Mouse (Mus musculus): ENCODE measurements around the gene Itpkb.
A peak's percentile ranks its signal among the peaks of the same experiment; 100 is the strongest.

The Itpkb gene

DNA sequence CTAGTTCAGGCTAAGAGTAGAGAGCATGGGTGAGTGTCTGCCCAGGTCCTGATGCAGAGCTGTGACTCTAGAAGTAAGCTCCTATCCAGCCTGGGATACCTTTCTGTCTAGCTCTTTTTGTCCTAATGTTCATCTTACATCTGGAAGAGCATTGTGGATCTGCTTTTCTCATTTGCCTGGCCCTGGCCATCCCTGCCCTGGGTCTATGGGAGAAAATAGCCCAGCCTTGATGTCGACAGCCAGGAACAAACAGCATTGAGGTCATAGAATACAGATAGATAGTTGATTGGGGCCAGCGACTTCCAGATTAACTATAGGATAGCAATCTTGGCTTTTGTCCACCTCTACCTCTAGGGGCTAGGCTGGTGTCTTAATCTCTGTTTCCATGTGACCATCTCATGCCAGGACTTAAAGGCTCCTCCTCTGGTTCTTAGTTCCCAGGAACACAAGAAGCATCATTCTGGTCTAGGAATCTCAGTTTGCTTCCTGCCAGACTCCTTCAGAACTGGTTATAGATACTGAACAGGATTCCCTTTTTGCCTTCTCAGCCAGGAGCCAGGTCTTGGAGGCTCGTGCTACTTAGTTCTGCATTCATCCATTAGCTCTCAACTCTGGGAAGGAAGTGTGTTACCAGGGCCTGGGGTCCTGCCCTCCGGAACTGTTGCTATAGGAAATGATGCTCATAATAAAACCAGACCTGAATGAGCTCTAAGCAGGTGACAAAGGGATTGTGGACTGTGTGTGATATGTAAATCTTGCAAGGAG lies 70.6 kb downstream of the Itpkb start:
- DNase-seq: no peak

DNA sequence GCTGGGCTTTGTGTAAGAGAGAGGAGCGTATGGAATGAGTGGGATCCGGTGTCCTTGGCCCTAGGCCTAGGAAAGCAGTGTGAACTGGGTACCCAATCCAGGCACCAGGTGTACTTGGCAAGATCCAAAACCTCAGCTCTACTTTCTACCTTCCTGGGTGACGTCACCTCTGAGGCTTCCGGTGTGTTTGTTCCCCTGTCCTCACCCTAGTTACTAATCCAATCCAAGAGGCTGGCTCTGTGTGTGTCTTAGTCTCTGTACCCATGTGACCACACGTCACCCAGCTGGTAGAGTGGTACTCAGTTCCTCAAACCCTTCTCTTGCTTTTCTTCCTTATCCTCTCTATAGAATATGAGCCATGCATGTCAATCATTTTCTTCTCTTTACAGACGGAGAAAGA lies 71.4 kb downstream of the Itpkb start:
- no peak for DNase-seq

DNA sequence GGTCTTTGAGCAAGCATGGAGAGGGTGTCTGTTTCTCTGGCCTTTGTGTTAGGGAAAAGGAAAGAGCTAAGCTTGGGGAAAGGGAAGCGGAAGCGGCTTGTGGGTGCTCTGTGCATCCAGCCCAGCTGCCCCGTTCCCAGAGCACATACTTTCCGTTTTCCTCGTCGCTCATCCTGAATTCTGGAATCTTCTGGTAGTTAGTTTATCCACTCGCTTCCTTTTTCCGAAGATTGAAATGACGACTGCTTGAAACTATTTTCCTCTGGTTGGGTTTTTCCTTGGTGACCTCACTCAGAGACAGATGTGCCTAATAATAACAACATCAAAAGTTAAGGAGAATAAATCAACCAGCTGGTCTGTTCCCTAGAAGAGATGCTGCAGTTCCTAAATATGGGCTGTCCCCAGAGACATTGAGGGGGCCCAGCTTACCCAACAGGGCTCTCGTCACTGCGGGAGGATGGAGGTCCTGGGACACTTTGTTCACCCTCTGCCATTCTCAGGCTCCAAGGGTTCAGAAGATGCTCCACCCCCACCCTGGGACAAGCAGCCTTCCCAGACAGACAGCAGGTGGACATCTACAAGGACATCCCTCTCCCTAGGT lies 72.3 kb downstream of the Itpkb start:
- no peak for DNase-seq

DNA sequence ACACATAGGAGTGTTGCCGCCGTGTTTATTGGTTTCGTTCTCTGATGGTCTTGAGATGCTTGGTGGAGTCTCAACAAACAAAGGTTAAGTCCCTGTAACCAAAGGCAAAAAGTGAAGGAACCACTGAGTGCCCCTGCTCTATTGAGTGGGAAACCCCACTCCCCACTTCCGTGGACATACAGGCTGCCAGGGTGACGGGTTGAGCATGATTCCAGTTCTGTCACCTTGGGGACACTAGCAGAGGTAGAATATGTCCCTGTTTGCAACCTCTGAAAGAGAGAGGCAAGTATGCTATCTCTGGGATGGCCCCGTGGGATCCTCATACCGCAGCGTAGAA lies 73.0 kb downstream of the Itpkb start:
- no peak for DNase-seq

DNA sequence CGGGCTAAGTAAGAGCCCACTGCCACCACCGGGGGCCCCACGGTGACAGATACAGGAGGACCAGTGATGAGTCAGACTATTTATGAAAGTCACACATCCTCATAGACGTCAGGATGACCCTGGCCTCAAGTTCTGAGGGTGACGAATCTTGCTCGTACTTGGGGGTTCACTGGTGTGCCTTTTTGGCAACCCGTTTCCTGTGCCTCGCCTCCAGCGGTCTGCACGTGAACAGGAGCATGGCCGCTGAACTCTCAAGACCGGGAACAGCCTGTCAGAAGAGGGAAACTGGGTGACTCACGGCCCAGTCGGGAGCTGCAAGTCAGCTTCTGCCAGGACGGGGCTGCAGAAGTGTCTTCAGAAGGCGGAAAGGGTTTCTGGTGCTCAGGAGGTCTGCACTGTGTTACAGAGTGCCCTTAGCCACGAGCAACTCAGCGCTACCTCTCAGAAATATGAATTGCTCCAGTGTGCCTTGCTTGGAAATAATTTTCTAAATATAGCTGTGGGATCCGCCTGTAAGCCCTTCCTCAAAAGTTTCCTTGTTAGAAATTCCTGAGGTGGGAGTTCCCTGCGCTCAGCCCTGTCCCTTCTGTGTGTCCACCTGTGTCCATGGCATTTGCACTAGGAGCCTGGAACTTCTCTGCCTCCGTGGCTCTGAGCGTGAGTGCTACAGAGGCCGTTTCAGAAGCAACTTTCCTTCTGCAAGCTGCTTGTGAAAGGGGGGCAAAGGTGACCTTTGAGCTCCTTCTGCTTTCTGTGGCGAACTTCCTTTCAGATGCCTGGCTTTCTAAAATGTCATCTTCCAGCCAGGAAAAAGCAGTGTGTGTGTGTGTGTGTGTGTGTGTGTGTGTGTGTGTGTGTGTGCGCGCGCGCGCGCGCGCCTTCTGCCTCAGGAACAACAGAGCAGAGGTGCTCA lies 73.7 kb downstream of the Itpkb start:
- no peak for DNase-seq

DNA sequence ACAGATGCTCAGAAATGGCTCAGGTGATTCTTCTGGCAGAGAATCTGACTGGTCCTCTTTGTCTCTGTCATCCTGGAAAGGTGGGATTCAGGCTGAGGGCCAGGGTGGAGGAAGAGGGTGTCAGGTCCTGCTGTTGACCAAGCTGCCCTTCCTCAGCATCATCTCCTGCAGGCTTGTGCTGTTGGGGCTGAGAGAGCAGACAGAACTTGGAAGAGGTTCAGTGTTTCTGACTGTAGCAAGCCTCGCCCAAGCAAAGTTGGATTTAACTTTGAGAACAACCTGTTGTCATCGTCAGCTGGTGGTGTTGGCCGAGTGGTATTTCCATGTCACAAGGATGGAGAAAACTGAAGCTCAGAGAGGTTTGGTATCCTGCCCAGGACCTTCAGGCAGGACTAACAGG lies 74.4 kb downstream of the Itpkb start:
- DNase-seq: no peak

DNA sequence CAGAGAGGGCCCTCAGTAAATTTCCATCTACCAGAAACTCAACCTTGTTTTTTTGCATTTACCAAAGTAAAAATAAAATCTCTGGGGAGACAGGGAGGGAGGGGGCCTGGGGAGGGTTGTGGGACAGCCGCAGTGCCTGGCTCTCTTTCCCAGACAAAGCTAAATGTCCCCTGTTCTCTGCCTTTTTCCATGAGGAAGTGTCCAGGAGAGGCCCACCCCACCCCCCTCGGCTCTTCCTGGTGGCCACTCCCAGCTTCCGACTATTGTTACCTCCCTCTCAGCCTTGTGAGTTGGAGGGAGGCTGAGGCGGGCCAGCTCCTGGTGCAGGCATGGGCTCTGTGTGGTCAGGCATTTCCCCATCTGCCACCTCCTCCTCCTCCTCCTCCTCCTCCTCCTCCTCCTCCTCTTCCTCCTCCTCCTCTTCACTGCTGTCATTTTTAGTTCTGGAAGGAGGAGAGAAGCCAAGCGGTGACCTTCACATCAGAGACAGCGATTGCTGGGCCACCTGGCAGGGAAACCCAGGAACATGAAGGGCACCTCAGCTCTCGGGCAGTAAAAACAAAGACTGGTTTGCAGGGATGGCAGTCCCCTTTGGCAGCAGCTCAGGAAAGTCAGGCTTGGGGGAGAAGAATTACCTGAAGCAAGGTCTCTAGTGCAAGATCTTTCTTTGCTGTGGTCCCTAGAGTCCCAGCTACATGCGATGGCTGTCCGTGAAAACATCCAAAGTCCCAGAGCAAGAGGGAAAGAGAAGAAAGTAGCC lies 75.5 kb downstream of the Itpkb start:
- DNase-seq: no peak

DNA sequence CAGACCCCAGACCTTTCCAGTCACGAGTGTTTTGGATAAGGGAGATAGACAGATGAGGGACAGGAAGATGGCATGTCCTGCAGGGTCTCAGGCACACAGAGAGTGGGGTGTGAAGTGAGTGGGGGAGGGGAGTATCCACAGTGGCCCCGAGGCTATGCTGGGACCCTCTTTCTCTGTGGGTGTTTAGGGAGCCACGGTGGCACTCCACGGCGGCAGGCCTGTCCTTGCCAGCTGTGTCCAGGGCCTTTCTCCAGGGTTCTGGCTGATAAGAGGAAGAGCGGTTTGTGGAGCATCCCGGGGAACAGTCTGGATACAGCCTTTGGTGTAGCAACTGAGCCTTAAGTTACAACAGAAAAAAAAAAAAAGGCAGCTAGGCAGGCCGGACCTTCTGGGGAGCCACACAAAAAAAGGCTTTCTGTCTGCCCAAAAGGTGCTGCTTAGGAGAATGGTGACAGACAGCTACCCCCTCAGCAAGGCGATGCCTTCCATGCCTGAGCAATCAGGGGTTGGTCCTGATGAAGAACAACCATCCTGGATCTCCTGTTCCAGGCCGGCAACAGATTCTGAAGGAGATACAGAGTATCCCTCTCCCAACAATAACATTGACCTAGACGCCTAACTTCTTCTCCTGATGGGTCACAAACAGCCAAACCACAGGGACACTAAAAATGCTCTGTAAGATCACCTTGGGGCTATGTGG lies 76.2 kb downstream of the Itpkb start:
- no peak for DNase-seq

DNA sequence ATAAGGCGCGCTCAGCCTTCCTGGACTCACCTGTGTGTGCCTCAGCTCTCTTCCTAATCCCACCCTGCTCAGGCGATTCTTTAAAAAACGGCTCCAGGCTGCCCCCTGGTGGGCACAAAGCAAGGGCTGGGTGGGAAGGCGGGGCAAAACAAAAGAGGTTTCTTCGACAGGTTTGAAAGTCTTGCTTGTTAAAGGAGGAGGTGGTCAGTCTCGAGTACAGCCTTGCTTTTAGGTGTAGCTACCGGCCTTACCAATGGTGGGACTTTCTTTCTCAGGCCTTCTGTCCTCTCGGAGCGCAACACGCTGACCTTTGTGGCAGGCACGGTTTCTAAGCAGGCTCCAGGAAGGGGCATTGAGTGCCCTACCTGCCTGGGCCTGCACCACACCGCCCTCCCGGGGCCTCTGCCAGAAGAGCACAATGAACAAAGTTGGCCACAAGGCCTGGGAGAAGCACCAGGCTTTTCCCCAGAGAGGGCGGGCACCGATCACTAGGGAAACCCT lies 76.9 kb downstream of the Itpkb start:
- peak; percentile 60 for DNase-seq

DNA sequence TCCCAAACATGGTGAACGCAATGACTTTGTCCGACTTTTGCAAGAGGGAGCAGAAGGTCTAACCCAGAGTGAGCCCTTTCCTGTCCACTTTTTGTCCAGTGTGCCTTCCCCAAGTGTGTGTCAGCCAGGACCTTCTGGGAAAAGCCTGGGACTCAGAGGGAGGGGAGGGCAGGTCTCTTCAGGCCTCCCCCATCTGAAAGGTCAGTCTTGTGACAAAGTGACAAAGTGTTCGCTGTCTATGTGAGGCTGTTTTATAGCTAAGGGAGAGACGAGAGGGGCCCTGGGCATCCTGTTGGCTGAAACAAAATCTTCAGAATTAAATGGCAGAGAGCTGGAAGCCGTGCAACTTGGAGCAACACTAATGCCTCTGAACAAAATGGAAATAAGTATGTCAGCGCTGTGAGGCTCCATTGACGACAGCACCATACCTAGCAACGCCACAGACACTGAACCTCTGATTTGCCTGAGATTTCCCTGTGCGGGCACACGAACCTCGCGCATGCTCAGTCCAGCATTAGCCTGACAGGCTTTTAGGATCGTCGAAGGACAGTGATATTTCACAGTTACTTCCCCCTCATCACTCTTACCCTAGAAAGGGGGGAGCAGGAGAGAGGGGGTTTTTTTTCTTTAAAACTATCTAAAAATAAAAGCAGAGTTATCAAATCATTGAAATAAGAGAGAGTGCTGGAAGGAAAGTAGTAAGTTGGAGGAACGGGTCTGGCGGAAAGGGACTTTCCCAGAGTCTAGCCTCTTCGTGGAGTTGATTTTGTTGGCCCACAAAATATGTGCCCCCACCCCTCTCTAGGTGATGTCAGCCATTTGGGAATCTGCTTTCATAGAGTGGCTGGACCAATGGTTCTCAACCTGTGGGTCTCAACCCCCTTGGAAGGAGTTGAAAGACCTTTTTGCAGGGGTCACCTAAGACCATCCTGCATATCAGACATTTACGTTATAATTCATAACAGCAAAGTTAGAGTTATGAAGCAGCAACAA lies 77.7 kb downstream of the Itpkb start:
- no peak for DNase-seq

DNA sequence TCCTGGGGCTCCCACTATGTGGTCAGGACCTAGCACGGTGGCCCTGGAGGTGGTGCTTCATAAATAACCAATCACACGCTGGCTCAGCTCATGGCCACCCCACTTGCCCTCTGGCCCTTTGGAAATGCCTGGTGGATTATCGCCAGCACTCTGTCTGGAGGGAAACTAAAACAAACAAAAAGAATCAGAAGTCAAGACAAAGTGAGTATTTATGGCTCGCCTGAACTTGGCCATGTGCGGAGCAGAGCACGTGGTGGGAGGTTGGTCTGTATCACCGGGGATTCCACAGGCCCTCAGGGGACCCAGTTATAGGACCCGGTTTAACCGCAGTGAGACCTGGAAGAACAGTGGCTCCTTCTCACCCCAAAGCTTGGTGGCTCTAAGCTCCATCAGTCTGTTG lies 78.5 kb downstream of the Itpkb start:
- DNase-seq: no peak

DNA sequence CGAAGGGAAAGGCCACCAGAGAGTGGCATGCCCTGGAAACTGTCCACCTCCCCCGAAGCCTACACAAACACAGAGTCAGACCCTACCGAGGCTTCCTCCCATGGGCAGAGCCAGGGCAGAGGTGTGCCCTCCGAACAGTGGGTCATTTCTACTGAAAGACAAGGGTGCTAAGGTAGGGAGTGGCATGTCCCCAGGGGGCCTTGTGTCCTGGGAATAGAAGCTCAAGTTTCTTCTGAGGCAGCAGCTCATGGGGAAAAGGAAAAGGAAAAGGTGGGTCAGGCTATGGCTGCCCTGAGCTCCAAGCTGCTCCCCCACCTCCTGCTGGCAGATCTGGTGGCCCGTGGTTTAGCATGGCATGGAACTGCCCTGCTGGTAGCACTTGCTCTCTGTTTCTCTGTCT lies 79.5 kb downstream of the Itpkb start:
- no peak for DNase-seq

DNA sequence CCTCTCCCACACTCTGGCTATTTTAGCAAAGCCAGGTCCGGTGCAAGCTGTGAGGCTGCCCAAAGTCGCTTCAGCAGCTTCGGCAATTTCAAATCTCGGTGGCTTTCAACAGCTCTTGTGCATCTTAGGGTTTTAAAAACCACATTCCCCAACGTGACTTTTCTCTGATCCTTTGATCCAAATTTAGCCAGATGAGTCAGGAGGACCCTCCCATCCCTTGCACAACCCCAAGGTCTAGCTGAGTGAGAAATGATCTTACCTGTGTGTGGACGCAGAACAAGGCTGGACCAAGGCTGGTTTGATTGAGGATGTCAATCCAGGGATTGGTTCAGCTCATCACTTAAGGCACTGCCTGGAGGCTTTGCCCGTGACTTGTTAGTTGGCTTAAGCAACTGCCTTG lies 80.0 kb downstream of the Itpkb start:
- DNase-seq: no peak

DNA sequence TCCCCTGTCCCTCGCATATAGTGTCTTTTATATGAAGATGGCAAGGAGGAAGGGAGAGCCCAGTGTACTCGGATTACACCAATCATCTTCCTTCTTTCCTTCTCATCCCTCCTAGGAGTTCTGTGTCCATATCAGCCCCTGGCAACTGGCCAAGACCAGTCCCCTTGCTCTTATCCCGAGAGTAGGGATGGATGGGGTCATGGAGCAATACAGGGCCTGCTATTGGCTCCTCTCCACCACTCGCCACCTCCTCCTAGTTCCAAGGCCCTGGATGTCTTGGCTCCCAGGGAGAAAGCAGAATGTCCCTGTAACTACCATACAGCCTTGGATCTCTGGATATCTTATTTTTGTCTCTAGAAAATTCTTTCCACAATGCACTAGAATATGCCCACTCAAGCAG lies 84.8 kb downstream of the Itpkb start:
- DNase-seq: no peak

DNA sequence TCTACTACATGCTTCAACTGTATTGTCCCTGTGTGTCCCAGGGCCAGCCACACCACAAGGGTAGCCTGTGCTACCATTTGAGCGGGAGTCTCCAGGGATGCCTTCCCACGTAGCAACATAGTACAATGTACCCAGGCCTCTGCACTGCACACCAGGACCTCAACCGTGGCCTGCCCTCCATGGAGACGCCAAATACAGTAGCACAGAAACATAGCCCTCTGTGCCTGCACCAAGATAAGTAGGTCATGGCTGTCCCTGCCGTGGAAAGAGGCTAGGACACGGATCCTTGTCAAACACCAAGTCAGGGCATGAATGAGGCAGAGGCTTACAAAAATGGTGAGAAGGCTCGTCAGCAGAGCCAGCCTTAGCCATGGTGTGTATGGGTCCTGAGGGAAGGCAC lies 85.6 kb downstream of the Itpkb start:
- DNase-seq: no peak

DNA sequence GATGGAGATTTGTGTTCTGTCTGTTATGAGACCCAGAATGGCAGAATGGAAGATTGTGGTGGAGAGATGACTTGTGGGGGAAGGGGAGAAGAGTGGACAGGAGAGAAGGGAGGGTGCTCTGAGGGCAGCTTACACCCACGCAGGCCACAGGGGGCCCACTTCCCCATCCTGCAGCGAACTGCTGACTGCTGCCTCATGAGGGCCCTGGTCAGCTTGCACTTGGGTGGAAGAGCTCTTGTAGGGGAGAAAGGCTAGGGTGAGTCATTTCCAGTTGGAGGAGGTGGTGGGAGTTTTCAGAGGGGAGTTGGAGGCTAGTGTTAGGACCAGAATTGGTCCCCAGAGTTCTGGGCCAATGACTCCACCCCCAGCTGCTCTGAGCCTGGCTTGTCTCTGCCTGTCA lies 86.8 kb downstream of the Itpkb start:
- no peak for DNase-seq

DNA sequence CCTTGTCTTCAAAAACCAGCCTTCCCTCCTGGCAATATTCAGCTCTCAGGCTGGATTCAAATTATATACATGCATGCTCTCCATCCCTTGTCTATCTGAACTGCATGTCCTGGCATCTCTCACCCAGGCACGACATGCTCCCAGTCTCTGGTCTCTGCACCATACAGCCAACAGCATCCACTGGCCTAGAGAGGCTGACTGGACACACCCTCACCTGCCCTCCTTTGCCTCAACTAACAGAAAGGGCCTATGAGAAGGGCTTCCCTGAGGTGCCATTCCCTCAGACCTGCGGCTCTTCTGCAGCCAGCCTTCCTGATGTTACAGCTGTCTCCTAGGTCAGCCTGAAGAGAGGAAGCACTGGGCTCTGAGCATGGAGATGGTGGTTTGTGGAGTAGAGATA lies 88.8 kb downstream of the Itpkb start:
- DNase-seq: no peak

DNA sequence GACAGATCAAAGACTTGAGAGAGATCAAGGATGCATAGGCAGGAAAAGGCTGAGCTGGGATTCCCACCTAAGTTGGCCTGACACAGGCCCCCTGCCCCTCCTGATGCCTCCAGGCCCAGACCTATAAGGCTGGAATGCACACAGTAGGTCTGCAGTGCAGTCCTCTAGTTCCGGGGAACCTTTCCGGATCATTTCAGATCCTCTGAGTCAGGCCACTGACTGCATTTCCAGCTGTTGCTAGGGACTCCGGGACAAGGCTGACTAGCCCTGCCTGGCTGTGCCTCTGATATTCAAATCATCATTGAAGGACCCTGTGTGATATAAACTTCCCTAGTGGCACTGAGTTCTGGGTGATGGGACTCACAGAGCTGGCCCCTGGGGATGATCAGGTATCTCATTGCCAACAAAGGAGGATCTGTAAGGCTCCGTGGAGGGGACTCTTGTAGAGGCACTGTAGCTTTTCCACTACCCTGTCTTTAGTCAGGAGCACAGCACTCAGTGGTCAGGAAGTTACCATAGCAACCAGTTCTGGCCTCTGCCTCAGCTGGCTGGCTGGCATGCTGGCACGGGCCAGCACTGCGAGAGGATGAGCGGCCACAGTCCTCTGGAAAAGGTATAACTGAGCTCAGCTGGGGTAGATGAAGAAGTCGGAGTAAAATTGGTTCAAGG lies 90.3 kb downstream of the Itpkb start:
- peak; percentile 62 for DNase-seq

DNA sequence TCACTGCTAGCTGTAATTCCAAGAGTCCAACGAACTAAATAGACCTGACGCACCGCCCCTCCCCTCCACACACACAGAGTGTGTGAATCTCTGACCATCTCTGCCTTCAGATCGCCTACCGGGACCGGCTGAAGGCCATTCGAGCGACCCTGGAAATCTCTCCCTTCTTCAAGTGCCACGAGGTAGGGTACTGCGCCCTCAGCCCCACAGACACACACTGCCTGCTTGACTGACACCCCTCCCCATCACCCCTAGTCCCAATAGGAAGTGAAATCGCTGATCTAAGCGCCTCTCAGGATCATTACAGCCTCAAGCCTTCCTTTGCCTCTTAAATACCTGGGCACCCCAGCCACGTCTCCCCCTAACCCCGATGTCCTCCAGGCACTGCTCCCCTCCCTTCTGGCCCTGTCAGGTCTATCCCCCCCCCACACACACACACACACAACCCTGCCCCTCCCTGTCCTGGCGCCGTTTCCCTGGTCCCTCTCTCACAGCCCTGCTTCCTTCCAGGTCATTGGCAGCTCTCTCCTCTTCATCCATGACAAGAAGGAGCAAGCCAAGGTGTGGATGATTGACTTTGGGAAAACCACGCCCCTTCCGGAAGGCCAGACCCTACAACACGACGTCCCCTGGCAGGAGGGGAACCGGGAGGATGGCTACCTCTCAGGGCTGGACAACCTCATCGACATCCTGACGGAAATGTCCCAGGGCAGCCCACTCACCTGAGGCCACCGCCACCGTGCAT lies 91.1 kb downstream of the Itpkb start:
- DNase-seq: no peak
